Mouse (Mus musculus) heart, adult 11 months (tissue): ENCODE measurements at regions not wholly inside any gene's neighbourhood (a gene's known extent, or its start where the extent isn't known, plus 50 kb on each side); places are given as distances from the start of the nearest gene placed in this dataset.

Experiments
- DNase-seq: peaks from one replicate; pipeline ENCODE4 v3.0.0; 2022

- no peak for DNase-seq
Observed at GRCm38 (mm10) chr13:10526470-10527207, 166.0 kb upstream of the Chrm3 start.

- DNase-seq, result no peak
Observed at GRCm38 (mm10) chr13:10504211-10504610, 143.6 kb upstream of the Chrm3 start.

- DNase-seq, result no peak
Observed at GRCm38 (mm10) chr13:10455323-10455722, 94.7 kb upstream of the Chrm3 start.

GRCm38 (mm10) chr13:10454667-10455066 lies 94.0 kb upstream of the Chrm3 start:
- DNase-seq, result no peak

GRCm38 (mm10) chr13:10451057-10451456 lies 90.4 kb upstream of the Chrm3 start:
- DNase-seq, result no peak

- DNase-seq, result no peak
Observed at GRCm38 (mm10) chr13:10449502-10449901, 88.9 kb upstream of the Chrm3 start.

- DNase-seq, result no peak
Observed at GRCm38 (mm10) chr13:10447806-10448205, 87.2 kb upstream of the Chrm3 start.

- no peak for DNase-seq
Observed at GRCm38 (mm10) chr13:10445679-10446078, 85.0 kb upstream of the Chrm3 start.
